Mouse (Mus musculus): ENCODE measurements around the gene Lctl.

- TF ChIP-seq CHD2 (IDR thresholded peaks at IDR 0.05; ENCODE audit: low read depth, low read length), result no peak
- TF ChIP-seq HCFC1 (IDR thresholded peaks at IDR 0.05; ENCODE audit: borderline replicate concordance, insufficient read depth, low read length), result no peak
These were observed 3.0 kb downstream of the Lctl start for GRCm38 (mm10) chr9:64119898-64120297.
